Mouse (Mus musculus): ENCODE data around the gene Adra1b.

Adra1b gene

GRCm38 (mm10) chr11:43901051-43901654 lies at the start of gene Adra1b:
Adra1b (minus strand) TSS chr11:43901210.
- no peak for DNase-seq (ENCODE audit: low read depth, low spot score)

GRCm38 (mm10) chr11:43950274-43950673 lies 49.3 kb upstream of the Adra1b start:
- DNase-seq (ENCODE audit: low read depth, low spot score) = no peak

- no peak for DNase-seq (ENCODE audit: low read depth, low spot score)
These were observed 42.8 kb upstream of the Adra1b start for GRCm38 (mm10) chr11:43943781-43944180.

GRCm38 (mm10) chr11:43943167-43943566 lies 42.2 kb upstream of the Adra1b start:
- no peak for DNase-seq (ENCODE audit: low read depth, low spot score)

- no peak for DNase-seq (ENCODE audit: low read depth, low spot score)
These were observed 39.6 kb upstream of the Adra1b start for GRCm38 (mm10) chr11:43940501-43941202.

GRCm38 (mm10) chr11:43936023-43936422 lies 35.0 kb upstream of the Adra1b start:
- no peak for DNase-seq (ENCODE audit: low read depth, low spot score)

- no peak for DNase-seq (ENCODE audit: low read depth, low spot score)
These were observed 32.5 kb upstream of the Adra1b start for GRCm38 (mm10) chr11:43933480-43933879.

- no peak for DNase-seq (ENCODE audit: low read depth, low spot score)
These were observed 32.0 kb upstream of the Adra1b start for GRCm38 (mm10) chr11:43933000-43933399.

GRCm38 (mm10) chr11:43930191-43930590 lies 29.2 kb upstream of the Adra1b start:
- DNase-seq (ENCODE audit: low read depth, low spot score) = no peak

GRCm38 (mm10) chr11:43929706-43930105 lies 28.7 kb upstream of the Adra1b start:
- no peak for DNase-seq (ENCODE audit: low read depth, low spot score)

GRCm38 (mm10) chr11:43929178-43929577 lies 28.2 kb upstream of the Adra1b start:
- peak; percentile 21 for DNase-seq (ENCODE audit: low read depth, low spot score)

GRCm38 (mm10) chr11:43927133-43927815 lies 26.3 kb upstream of the Adra1b start:
- no peak for DNase-seq (ENCODE audit: low read depth, low spot score)

GRCm38 (mm10) chr11:43926163-43926562 lies 25.2 kb upstream of the Adra1b start:
- DNase-seq (ENCODE audit: low read depth, low spot score) = no peak

- DNase-seq (ENCODE audit: low read depth, low spot score) = no peak
These were observed 24.6 kb upstream of the Adra1b start for GRCm38 (mm10) chr11:43925584-43925983.

- no peak for DNase-seq (ENCODE audit: low read depth, low spot score)
These were observed 20.7 kb upstream of the Adra1b start for GRCm38 (mm10) chr11:43921701-43922100.

- DNase-seq (ENCODE audit: low read depth, low spot score) = no peak
These were observed 18.6 kb upstream of the Adra1b start for GRCm38 (mm10) chr11:43919492-43920055.

- no peak for DNase-seq (ENCODE audit: low read depth, low spot score)
These were observed 13.8 kb upstream of the Adra1b start for GRCm38 (mm10) chr11:43914552-43915447.

- no peak for DNase-seq (ENCODE audit: low read depth, low spot score)
These were observed 11.3 kb upstream of the Adra1b start for GRCm38 (mm10) chr11:43912136-43912888.

GRCm38 (mm10) chr11:43911646-43912045 lies 10.6 kb upstream of the Adra1b start:
- no peak for DNase-seq (ENCODE audit: low read depth, low spot score)

GRCm38 (mm10) chr11:43903351-43903750 lies 2.3 kb upstream of the Adra1b start:
- DNase-seq (ENCODE audit: low read depth, low spot score) = no peak

- DNase-seq (ENCODE audit: low read depth, low spot score) = no peak
These were observed 1.3 kb downstream of the Adra1b start for GRCm38 (mm10) chr11:43899696-43900095.

All from ES-CJ7 (cell line).